Mouse (Mus musculus) left cerebral cortex, postnatal 25 days (tissue): ENCODE measurements around the gene Sipa1. TPM values are rescaled to one million over a fixed set of nuclear protein-coding genes. Genes with fewer than 3 reads are reported as not detected.

Experiments
- DNase-seq, 2 experiments: peaks; one replicate each; pipeline ENCODE4 v3.0.0; 2022; ENCODE audit warnings: low spot score in 2 of 2, mixed read lengths in 1 of 2
- intact Hi-C: fragments of 180-260 bp; cut with DNase I; formaldehyde crosslinking; loops from one replicate; pipeline ENCODE4 v1.15.1; 2025
- total RNA-seq, 2 experiments: library from RNA; stranded (reverse); gene quantifications; 2 replicates each; pipeline ENCODE4 v1.2.3; 2021

Gene Sipa1
- total RNA-seq = 10 to 100 TPM; 14.5 to 18.7 TPM

- DNase-seq = peak; percentile 73 to 80
- intact Hi-C loops = no loop called here
These were observed at the start of gene Sipa1 for GRCm38 (mm10) chr19:5662981-5663913. Gene Sipa1 (minus strand): TSS chr19:5663707.

- intact Hi-C loops = loop anchor here (5.0 kb wide), 1 partner anchor 164 kb away; the partner anchor contains the start of genes Frmd8 and Slc25a45
- no peak for DNase-seq
These were observed 49.7 kb upstream of the Sipa1 start for GRCm38 (mm10) chr19:5713255-5713654.

GRCm38 (mm10) chr19:5711907-5712460 is 48.5 kb upstream of the Sipa1 start:
- intact Hi-C loops = loop anchor here (1.0 to 5.0 kb wide), 3 partner anchors 16 to 165 kb away; partner anchors contain the start of genes Frmd8 and Slc25a45
- no peak for DNase-seq

- peak; percentile 64 to 82 for DNase-seq
- intact Hi-C loops = loop anchor here (1.0 to 5.0 kb wide), 3 partner anchors 17 to 166 kb away; partner anchors contain the start of genes Frmd8 and Slc25a45
These were observed 47.7 kb upstream of the Sipa1 start for GRCm38 (mm10) chr19:5711218-5711617.

GRCm38 (mm10) chr19:5710581-5710980 is 47.1 kb upstream of the Sipa1 start:
- DNase-seq = no peak
- intact Hi-C loops = loop anchor here (5.0 kb wide), 1 partner anchor 167 kb away; the partner anchor contains the start of genes Frmd8 and Slc25a45

- no peak for DNase-seq
- intact Hi-C loops = loop anchor here (5.0 kb wide), 1 partner anchor 167 kb away; the partner anchor contains the start of genes Frmd8 and Slc25a45
These were observed 46.6 kb upstream of the Sipa1 start for GRCm38 (mm10) chr19:5710068-5710467.

- no peak for DNase-seq
- intact Hi-C loops = no loop called here
These were observed 41.5 kb upstream of the Sipa1 start for GRCm38 (mm10) chr19:5704801-5705571.

GRCm38 (mm10) chr19:5704163-5704800 is 40.8 kb upstream of the Sipa1 start, which contains the start of gene Kcnk7:
Gene Kcnk7 (plus strand): TSS chr19:5704367.
- peak in 1 of 2 experiments; percentile 61 for DNase-seq
- intact Hi-C loops = no loop called here

- no peak for DNase-seq
- intact Hi-C loops = no loop called here
These were observed 32.4 kb upstream of the Sipa1 start for GRCm38 (mm10) chr19:5695849-5696462.

GRCm38 (mm10) chr19:5693801-5694200 is 30.3 kb upstream of the Sipa1 start:
- intact Hi-C loops = no loop called here
- no peak for DNase-seq

GRCm38 (mm10) chr19:5692913-5693396 is 29.4 kb upstream of the Sipa1 start:
- intact Hi-C loops = no loop called here
- DNase-seq = no peak

- intact Hi-C loops = no loop called here
- no peak for DNase-seq
These were observed 28.8 kb upstream of the Sipa1 start for GRCm38 (mm10) chr19:5692086-5692912.

- intact Hi-C loops = no loop called here
- DNase-seq = no peak
These were observed 28.1 kb upstream of the Sipa1 start for GRCm38 (mm10) chr19:5691601-5692000.

- intact Hi-C loops = no loop called here
- DNase-seq = peak in 1 of 2 experiments; percentile 23
These were observed 26.8 kb upstream of the Sipa1 start for GRCm38 (mm10) chr19:5690343-5690735.

- peak; percentile 73 to 86 for DNase-seq
- intact Hi-C loops = loop anchor here (2.0 kb wide), 2 partner anchors 39 to 53 kb away; partner anchors contain the start of genes Fam89b and Rela
These were observed 26.2 kb upstream of the Sipa1 start for GRCm38 (mm10) chr19:5689565-5690342.

- no peak for DNase-seq
- intact Hi-C loops = loop anchor here (2.0 kb wide), 2 partner anchors 40 to 52 kb away; partner anchors contain the start of genes Fam89b and Rela
These were observed 25.6 kb upstream of the Sipa1 start for GRCm38 (mm10) chr19:5689088-5689428.
